Comparison of ENCODE assay signal across 29 mouse cellular contexts in genomic region chr10:67073577-67073976, GRCm38 (mm10).
"Had no signal": no experiment of that assay in that cellular context is flagged by ENCODE, and none has a peak within 500 bp of the region (broad histone marks: within the 10 kb centered on the region; RNA-seq: fewer than 3 reads in every experiment).

No protein-coding gene starts in this region.

- H3K9ac ChIP-seq: limb, embryonic 12.5 days; limb, embryonic 13.5 days; limb, embryonic 15.5 days; liver, embryonic 12.5 days; liver, embryonic 13.5 days; liver, embryonic 14.5 days; liver, embryonic 15.5 days; liver, postnatal 0 days; lung, embryonic 14.5 days; lung, embryonic 15.5 days; midbrain, embryonic 12.5 days; midbrain, embryonic 13.5 days; midbrain, embryonic 15.5 days had no signal

- H3K36me3 ChIP-seq: limb, embryonic 10.5 days; limb, embryonic 12.5 days; limb, embryonic 13.5 days; limb, embryonic 15.5 days; liver, embryonic 12.5 days; liver, embryonic 13.5 days; liver, embryonic 15.5 days; lung, embryonic 15.5 days; midbrain, embryonic 12.5 days; midbrain, embryonic 13.5 days; midbrain, embryonic 15.5 days had no signal

- H3K4me1 ChIP-seq: limb, embryonic 10.5 days; lung, embryonic 15.5 days had no signal

- H3K27ac ChIP-seq: limb, embryonic 10.5 days; limb, embryonic 12.5 days; limb, embryonic 13.5 days; limb, embryonic 15.5 days; liver, embryonic 12.5 days; liver, embryonic 13.5 days; liver, embryonic 14.5 days; liver, embryonic 15.5 days; lung, embryonic 15.5 days; macrophage; midbrain, embryonic 10.5 days; midbrain, embryonic 12.5 days; midbrain, embryonic 13.5 days; midbrain, embryonic 15.5 days had no signal

- H3K4me2 ChIP-seq: limb, embryonic 12.5 days; limb, embryonic 13.5 days; limb, embryonic 15.5 days; liver, embryonic 11.5 days; liver, embryonic 12.5 days; liver, embryonic 13.5 days; liver, embryonic 15.5 days; lung, embryonic 14.5 days; lung, embryonic 15.5 days; midbrain, embryonic 11.5 days; midbrain, embryonic 12.5 days; midbrain, embryonic 13.5 days; midbrain, embryonic 15.5 days had no signal

- H3K4me3 ChIP-seq: limb, embryonic 10.5 days; limb, embryonic 12.5 days; limb, embryonic 13.5 days; limb, embryonic 15.5 days; liver, embryonic 12.5 days; liver, embryonic 13.5 days; liver, embryonic 15.5 days; lung, embryonic 15.5 days; megakaryocyte, embryonic 14.5 days; midbrain, embryonic 10.5 days; midbrain, embryonic 12.5 days; midbrain, embryonic 13.5 days; midbrain, embryonic 15.5 days; myocyte had no signal

- DNase-seq: left cerebral cortex, postnatal 4 days; liver; liver, embryonic 13.5 days; liver, postnatal 0 days; lung, adult 18-20 months; lung, adult 2 months; lung, embryonic 14.5 days; lung, postnatal 10 days; lung, postnatal 14 days; lung, postnatal 36 days; lung, postnatal 4 days; midbrain, embryonic 14.5 days had no signal

- H3K27me3 ChIP-seq: limb, embryonic 12.5 days; limb, embryonic 13.5 days; limb, embryonic 15.5 days; liver, embryonic 12.5 days; liver, embryonic 13.5 days; liver, embryonic 15.5 days; lung, embryonic 15.5 days; midbrain, embryonic 12.5 days; midbrain, embryonic 13.5 days; midbrain, embryonic 15.5 days had no signal

- H3K9me3 ChIP-seq: limb, embryonic 10.5 days; limb, embryonic 12.5 days; limb, embryonic 13.5 days; limb, embryonic 15.5 days; liver, embryonic 12.5 days; liver, embryonic 13.5 days; liver, embryonic 15.5 days; lung, embryonic 15.5 days; megakaryocyte, embryonic 14.5 days; midbrain, embryonic 12.5 days; midbrain, embryonic 13.5 days; midbrain, embryonic 15.5 days had no signal
